Mouse (Mus musculus): ENCODE results near the gene Slc39a8. TPM values are rescaled to one million over a fixed set of nuclear protein-coding genes. Genes with fewer than 3 reads are reported as not detected.

Gene Slc39a8
- polyA plus RNA-seq (2012; rRNA removed), result 0.95 and 1.9 TPM in 2 replicates

DNA sequence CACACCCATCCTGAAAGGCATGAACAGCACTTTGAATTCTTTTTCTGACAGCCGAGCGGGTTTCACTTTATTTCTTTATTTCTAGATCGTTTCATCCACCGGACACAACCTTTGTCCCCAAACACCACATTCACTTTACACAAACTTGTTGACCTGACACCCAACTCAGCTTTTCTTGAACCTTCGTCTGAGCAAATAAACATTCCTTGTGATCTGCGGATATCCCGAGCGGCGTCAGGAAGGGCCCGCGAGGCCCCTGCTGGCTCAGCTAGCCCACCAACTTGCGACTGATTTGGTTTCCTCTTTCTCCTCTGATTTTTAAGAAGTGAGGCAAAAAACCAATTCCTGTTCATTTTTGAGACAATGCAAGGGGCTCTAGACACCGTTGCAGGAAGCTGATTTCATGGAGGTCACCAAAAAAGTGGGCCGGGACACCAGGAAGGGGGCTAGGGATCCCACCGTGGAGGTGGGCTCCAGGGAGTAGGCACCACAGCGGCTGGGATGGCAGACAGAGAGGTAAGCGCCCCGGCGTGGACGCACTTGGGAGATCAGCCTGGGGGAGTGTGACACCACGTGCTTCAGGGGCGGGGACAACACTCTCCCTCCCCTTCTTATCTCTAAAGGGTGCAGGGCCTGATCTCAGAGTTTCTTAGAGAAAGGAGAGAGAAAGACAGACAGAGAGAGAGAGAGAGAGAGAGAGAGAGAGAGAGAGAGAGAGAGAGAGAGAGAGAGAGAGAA is at the start of gene Slc39a8:
Gene Slc39a8, plus strand, starts transcription at position 264 of the 738 bp plus-strand sequence.

Other genes starting within 250 kb of the Slc39a8 start
- gene Nfkb1, start 133.7 kb upstream of the Slc39a8 start, polyA plus RNA-seq (2012; rRNA removed), result 30.8 and 35.0 TPM in 2 replicates